Mouse (Mus musculus) gastrocnemius, postnatal 4 days (tissue): ENCODE data around the gene Scn10a. TPM values are rescaled to one million over a fixed set of nuclear protein-coding genes. Genes with fewer than 3 reads are reported as not detected.

Experiments
- DNase-seq, 2 experiments: peaks; one replicate each; pipeline ENCODE4 v3.0.0; 2021 to 2022; ENCODE audit warnings: low spot score in 2 of 2, mixed read lengths in 2 of 2
- total RNA-seq, 2 experiments: library from RNA; stranded (reverse); gene quantifications; 2 replicates each; pipeline ENCODE4 v1.2.3; 2021

The Scn10a gene
- total RNA-seq, 2 experiments from 2014 or later, result 0.05 to 0.07 TPM

GRCm38 (mm10) chr9:119641985-119642384, 77.1 kb downstream of the Scn10a start:
- DNase-seq, result no peak

- no peak for DNase-seq
Measured at GRCm38 (mm10) chr9:119634216-119634843, 84.8 kb downstream of the Scn10a start.

GRCm38 (mm10) chr9:119633475-119633874, 85.6 kb downstream of the Scn10a start:
- DNase-seq, result no peak

- DNase-seq, result no peak
Measured at GRCm38 (mm10) chr9:119632801-119633200, 86.3 kb downstream of the Scn10a start.

- peak in 1 of 2 experiments; percentile 25 for DNase-seq
Measured at GRCm38 (mm10) chr9:119631899-119632533, 87.1 kb downstream of the Scn10a start.

GRCm38 (mm10) chr9:119631393-119631898, 87.7 kb downstream of the Scn10a start:
- DNase-seq, result no peak

- no peak for DNase-seq
Measured at GRCm38 (mm10) chr9:119628690-119629268, 90.3 kb downstream of the Scn10a start.

GRCm38 (mm10) chr9:119627227-119627626, 91.9 kb downstream of the Scn10a start:
- DNase-seq, result no peak

- no peak for DNase-seq
Measured at GRCm38 (mm10) chr9:119624151-119624550, 95.0 kb downstream of the Scn10a start.

- no peak for DNase-seq
Measured at GRCm38 (mm10) chr9:119614798-119615197, 104.3 kb downstream of the Scn10a start.

GRCm38 (mm10) chr9:119610563-119611166, 108.5 kb downstream of the Scn10a start:
- no peak for DNase-seq

- no peak for DNase-seq
Measured at GRCm38 (mm10) chr9:119606906-119607305, 112.2 kb downstream of the Scn10a start.

- no peak for DNase-seq
Measured at GRCm38 (mm10) chr9:119604607-119605006, 114.5 kb downstream of the Scn10a start.

- no peak for DNase-seq
Measured at GRCm38 (mm10) chr9:119598501-119598900, 120.6 kb downstream of the Scn10a start.

GRCm38 (mm10) chr9:119597332-119597731, 121.8 kb downstream of the Scn10a start:
- DNase-seq, result no peak

- no peak for DNase-seq
Measured at GRCm38 (mm10) chr9:119589592-119589991, 129.5 kb downstream of the Scn10a start.

- DNase-seq, result no peak
Measured at GRCm38 (mm10) chr9:119588763-119589449, 130.2 kb downstream of the Scn10a start.

GRCm38 (mm10) chr9:119580668-119581067, 138.5 kb downstream of the Scn10a start:
- peak; percentile 44 to 68 for DNase-seq

GRCm38 (mm10) chr9:119580187-119580586, 138.9 kb downstream of the Scn10a start:
- no peak for DNase-seq

GRCm38 (mm10) chr9:119578636-119579438, 140.3 kb downstream of the Scn10a start, which contains the start of gene Scn5a:
TSS of gene Scn5a (minus strand) at chr9:119579016.
- no peak for DNase-seq

- DNase-seq, result no peak
Measured at GRCm38 (mm10) chr9:119578311-119578635, 140.8 kb downstream of the Scn10a start.
